Mouse (Mus musculus) intestine, embryonic 16.5 days (tissue): Measurements from ENCODE around the gene Sdr9c7. TPM values are rescaled to one million over a fixed set of nuclear protein-coding genes. Genes with fewer than 3 reads are reported as not detected.

Source experiments
- ATAC-seq: fragments of 200-750 bp; cut with Nextera tagmentation; 2 replicates; pipeline ENCODE4 v1.8.0; 2017; ENCODE audit warnings: moderate TSS enrichment, moderate library complexity
- H3K27ac ChIP-seq: fragments of 300-500 bp; sonication (generic); 2 replicates; pipeline ENCODE4 v1.5.1; 2014; ENCODE audit warnings: mild to moderate bottlenecking, low read length
- H3K27me3 ChIP-seq: fragments of 300-500 bp; sonication (generic); replicated peaks from 2 replicates; pipeline ENCODE4 v1.6.1; 2014; ENCODE audit warnings: low read length, control low read depth, mixed read lengths; ENCODE audit not compliant: control insufficient read depth, insufficient read depth
- H3K36me3 ChIP-seq: fragments of 300-500 bp; sonication (generic); 2 replicates; pipeline ENCODE4 v1.6.1; 2014; ENCODE audit warnings: low read length, control low read depth; ENCODE audit not compliant: control insufficient read depth, insufficient read depth
- H3K4me1 ChIP-seq: fragments of 300-500 bp; sonication (generic); 2 replicates; pipeline ENCODE4 v1.6.1; 2014; ENCODE audit warnings: low read length, control low read depth, mixed read lengths; ENCODE audit not compliant: control insufficient read depth, insufficient read depth
- H3K4me2 ChIP-seq: fragments of 300-500 bp; sonication (generic); 2 replicates; pipeline ENCODE4 v1.6.1; 2014; ENCODE audit warnings: low read depth, low read length, control low read depth
- H3K4me3 ChIP-seq: fragments of 300-500 bp; sonication (generic); 2 replicates; pipeline ENCODE4 v1.5.1; 2014; ENCODE audit warnings: mild to moderate bottlenecking, low read length
- H3K9ac ChIP-seq: fragments of 300-500 bp; sonication (generic); 2 replicates; pipeline ENCODE4 v1.6.1; 2014; ENCODE audit warnings: low read depth, low read length
- H3K9me3 ChIP-seq: fragments of 300-500 bp; sonication (generic); 2 replicates; pipeline ENCODE4 v1.6.1; 2016; ENCODE audit warnings: low read length, control low read depth; ENCODE audit not compliant: control insufficient read depth
- WGBS: fragments of 180-500 bp; shearing (Covaris S2); extraction: QIAGEN DNeasy Blood & Tissue Kit; methylation state at CpG from one replicate; pipeline ENCODE4 v1.1.7; 2014; 5-methylcytosine and 5-hydroxymethylcytosine counted together
- polyA plus RNA-seq: library from polyadenylated mRNA; unstranded; fragments of >200 nt; fragmentation: Nextera tagmentation; extraction: Ambion mirVana; gene quantifications from 2 replicates; pipeline ENCODE4 v1.2.1, GENCODE M21; 2015

Sdr9c7 gene
- 0.17 and 0.33 TPM in 2 replicates for polyA plus RNA-seq

- 79% methylated on average over 2 of the region's 2 CpGs for WGBS
- peak within 1 kb of the TSS; percentile 43 for H3K27ac ChIP-seq
- H3K4me2 ChIP-seq, result no peak within 1 kb of the TSS
Observed at GRCm38 (mm10) chr10:127898218-127898617, at the start of gene Sdr9c7. TSS of gene Sdr9c7 (plus strand) at chr10:127898518.

DNA sequence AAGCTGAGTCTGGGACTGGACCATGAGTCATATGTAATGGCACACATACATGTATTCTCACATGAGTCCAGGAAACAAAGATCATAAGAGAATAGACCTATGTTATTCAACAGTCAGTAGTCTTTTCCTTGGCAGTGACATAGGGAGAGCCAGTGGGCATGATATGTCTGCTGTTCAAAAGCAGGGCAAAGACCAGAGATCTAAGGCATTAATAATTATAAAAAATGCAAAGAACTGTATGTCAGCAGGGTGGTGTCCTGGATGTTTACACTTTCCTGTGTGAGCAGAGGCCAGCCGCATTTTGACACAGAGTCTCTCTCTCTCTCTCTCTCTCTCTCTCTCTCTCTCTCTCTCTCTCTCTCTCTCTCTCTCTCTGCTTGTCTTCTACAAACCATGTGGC is 48.7 kb upstream of the Sdr9c7 start, which contains the start of gene Rdh19:
Rdh19 (plus strand) TSS at position 301 of the 400 bp plus-strand sequence.
- Histone ChIP-seq H3K9ac (no peak within 1 kb of the TSS), H3K4me3 (no peak within 1 kb of the TSS), H3K27me3 (no peaks in the 10 kb centered on the region), H3K36me3 (no peaks in the 10 kb centered on the region), H3K4me2 (no peak within 1 kb of the TSS), H3K4me1 (no peaks in the 10 kb centered on the region), H3K27ac (no peak within 1 kb of the TSS), H3K9me3 (no peaks in the 10 kb centered on the region)
- WGBS, result 42% methylated on average over 1 of the region's 1 CpGs
- ATAC-seq, result no peak

More at GRCm38 (mm10) chr10:127898218-127898617, at the start of gene Sdr9c7:
- H3K36me3 ChIP-seq, result no peaks in the 10 kb centered on the region
- no peaks in the 10 kb centered on the region for H3K27me3 ChIP-seq
- H3K4me1 ChIP-seq, result peaks cover 25% of the 10 kb centered on the region
- no peak within 1 kb of the TSS for H3K4me3 ChIP-seq
- no peaks in the 10 kb centered on the region for H3K9me3 ChIP-seq
- ATAC-seq, result no peak
- no peak within 1 kb of the TSS for H3K9ac ChIP-seq

DNA sequence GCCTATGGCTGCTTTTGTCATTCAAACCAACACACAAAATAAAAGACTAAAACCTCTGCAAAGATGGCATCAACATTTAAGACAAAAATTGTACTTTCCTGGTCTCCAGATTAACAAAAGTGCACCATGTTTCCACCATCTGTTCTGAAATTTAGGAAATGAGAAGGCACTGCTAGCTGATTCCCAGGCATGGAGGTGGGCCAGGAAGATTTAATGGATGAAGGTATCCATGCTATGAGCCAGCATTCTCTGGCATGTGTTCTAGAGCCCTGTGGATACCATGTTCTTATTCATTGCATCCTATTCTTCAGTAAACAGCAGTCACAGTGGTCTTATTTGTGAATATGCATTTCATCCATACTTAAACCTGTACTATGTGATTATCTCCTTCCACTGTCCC is 41.9 kb upstream of the Sdr9c7 start:
- no peaks in the 10 kb centered on the region for H3K4me1 ChIP-seq
- ATAC-seq, result no peak
- no peak overlapping the region for H3K27ac ChIP-seq
- H3K4me2 ChIP-seq, result no peak overlapping the region
- H3K9me3 ChIP-seq, result no peaks in the 10 kb centered on the region
- H3K36me3 ChIP-seq, result no peaks in the 10 kb centered on the region
- no peak overlapping the region for H3K9ac ChIP-seq
- no peak overlapping the region for H3K4me3 ChIP-seq
- H3K27me3 ChIP-seq, result no peaks in the 10 kb centered on the region; the same call in 1 of the 2 replicates

GRCm38 (mm10) chr10:127864931-127865330 is 33.4 kb upstream of the Sdr9c7 start:
- ATAC-seq, result no peak
- Histone ChIP-seq H3K27me3 (no peaks in the 10 kb centered on the region; the same call in 1 of the 2 replicates), H3K4me1 (0 out of 2 replicates have a peak, but pooled peaks cover 2% of the 10 kb centered on the region), H3K27ac (no peak overlapping the region), H3K9me3 (no peaks in the 10 kb centered on the region; the same call in 1 of the 2 replicates), H3K9ac (no peak overlapping the region), H3K4me2 (no peak overlapping the region), H3K36me3 (no peaks in the 10 kb centered on the region), H3K4me3 (no peak overlapping the region)

- no peak within 1 kb of the TSS for H3K27ac ChIP-seq
- H3K4me3 ChIP-seq, result no peak within 1 kb of the TSS
- no peaks in the 10 kb centered on the region for H3K36me3 ChIP-seq
- no peak for ATAC-seq
- no peak within 1 kb of the TSS for H3K4me2 ChIP-seq
- peaks cover 2% of the 10 kb centered on the region; the same call in 1 of the 2 replicates for H3K9me3 ChIP-seq
- H3K4me1 ChIP-seq, result 0 out of 2 replicates have a peak, but pooled peaks cover 2% of the 10 kb centered on the region
- H3K9ac ChIP-seq, result no peak within 1 kb of the TSS
- 89% methylated on average over 3 of the region's 3 CpGs for WGBS
- H3K27me3 ChIP-seq, result no peaks in the 10 kb centered on the region
Observed at GRCm38 (mm10) chr10:127866232-127866631, 32.1 kb upstream of the Sdr9c7 start, which contains the start of gene Rdh16f2. TSS of gene Rdh16f2 (plus strand) at chr10:127866474.

- H3K4me2 ChIP-seq, result no peak overlapping the region
- no peak overlapping the region for H3K9ac ChIP-seq
- H3K9me3 ChIP-seq, result peaks cover 2% of the 10 kb centered on the region; the same call in 1 of the 2 replicates
- no peak overlapping the region for H3K4me3 ChIP-seq
- H3K27ac ChIP-seq, result no peak overlapping the region
- no peaks in the 10 kb centered on the region for H3K27me3 ChIP-seq
- WGBS, result 78% methylated on average over 4 of the region's 4 CpGs
- no peaks in the 10 kb centered on the region for H3K36me3 ChIP-seq
- ATAC-seq, result no peak
- 0 out of 2 replicates have a peak, but pooled peaks cover 4% of the 10 kb centered on the region for H3K4me1 ChIP-seq
Observed at GRCm38 (mm10) chr10:127872484-127872883, 25.8 kb upstream of the Sdr9c7 start.

DNA sequence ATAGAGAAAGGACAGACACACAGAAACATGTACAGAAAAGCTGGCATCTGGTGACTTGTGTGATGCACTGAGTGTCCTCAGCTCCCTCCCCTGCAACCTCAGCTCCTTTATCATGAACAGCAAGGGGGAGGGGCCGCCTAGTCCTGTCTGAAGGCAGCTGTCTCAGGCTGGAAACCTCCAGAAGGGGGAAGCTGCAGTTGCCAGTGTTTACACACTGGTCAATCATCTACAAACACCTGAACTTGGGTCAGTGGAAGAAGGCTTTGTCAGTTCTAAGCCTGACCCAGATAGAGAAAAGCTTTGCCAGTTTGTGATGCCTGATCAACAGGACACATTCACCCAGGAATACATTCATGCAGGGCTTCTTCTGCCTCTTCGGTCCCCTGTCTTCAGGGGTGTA is 20.6 kb upstream of the Sdr9c7 start:
- WGBS, result 33% methylated on average over 2 of the region's 2 CpGs
- Histone ChIP-seq H3K9me3 (no peaks in the 10 kb centered on the region), H3K27me3 (no peaks in the 10 kb centered on the region), H3K27ac (peak overlapping the region; percentile 94), H3K9ac (no peak overlapping the region), H3K4me2 (peak overlapping the region; percentile 44), H3K4me1 (peaks cover 13% of the 10 kb centered on the region; the same call in 1 of the 2 replicates), H3K36me3 (no peaks in the 10 kb centered on the region), H3K4me3 (peak overlapping the region; percentile 19; the same call in 1 of the 2 replicates)
- ATAC-seq, result peak; percentile 84

GRCm38 (mm10) chr10:127878262-127879057 is 19.9 kb upstream of the Sdr9c7 start:
- Histone ChIP-seq H3K9ac (no peak overlapping the region), H3K27ac (peak overlapping the region; percentile 94), H3K9me3 (no peaks in the 10 kb centered on the region), H3K36me3 (no peaks in the 10 kb centered on the region), H3K27me3 (no peaks in the 10 kb centered on the region), H3K4me3 (peak overlapping the region; percentile 19; the same call in 1 of the 2 replicates), H3K4me2 (peak overlapping the region; percentile 44), H3K4me1 (peaks cover 13% of the 10 kb centered on the region; the same call in 1 of the 2 replicates)
- WGBS, result 43% methylated on average over 3 of the region's 3 CpGs
- peak; percentile 84 for ATAC-seq

DNA sequence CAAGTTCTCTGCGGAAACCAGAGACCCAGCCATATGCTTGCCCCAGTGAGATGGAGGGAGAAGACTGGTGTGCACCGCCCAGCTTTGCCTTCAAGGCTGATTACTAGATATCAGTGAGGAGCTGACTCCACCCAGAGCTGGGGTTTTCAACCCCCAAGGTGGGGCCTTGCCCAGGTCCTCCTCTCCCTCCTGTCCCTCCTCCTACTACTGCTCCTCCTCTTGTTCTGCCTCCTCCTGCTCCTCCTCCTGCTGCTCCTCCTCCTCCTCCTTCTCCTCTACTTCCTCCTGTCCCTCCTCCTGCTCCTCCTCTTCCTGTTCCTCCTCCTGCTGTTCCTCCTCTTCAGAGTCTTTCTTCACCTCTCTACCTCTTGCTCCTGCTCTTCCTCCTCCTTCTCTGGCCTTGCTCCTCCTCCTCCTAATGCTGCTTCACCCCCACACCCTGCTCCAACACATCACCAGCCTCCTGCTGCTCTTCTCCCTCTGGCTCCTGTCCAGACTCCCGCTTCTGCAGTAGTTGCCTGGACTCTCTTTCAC is 19.1 kb upstream of the Sdr9c7 start:
- Histone ChIP-seq H3K36me3 (no peaks in the 10 kb centered on the region), H3K9me3 (no peaks in the 10 kb centered on the region), H3K4me2 (peak overlapping the region; percentile 44), H3K27me3 (no peaks in the 10 kb centered on the region), H3K4me1 (peaks cover 13% of the 10 kb centered on the region; the same call in 1 of the 2 replicates), H3K4me3 (peak overlapping the region; percentile 23), H3K27ac (peak overlapping the region; percentile 94), H3K9ac (0 out of 2 replicates have a peak overlapping the region, but pooled peaks have one; percentile 27)
- WGBS, result 54% methylated on average over 3 of the region's 3 CpGs
- ATAC-seq, result peak; percentile 87
